Mouse (Mus musculus) layer of hippocampus, adult 8-10 months (tissue): ENCODE results near the gene Trpm1. TPM values are rescaled to one million over a fixed set of nuclear protein-coding genes. Genes with fewer than 3 reads are reported as not detected.
"Not testable (repeated sequence)": the region's sequence is repeated elsewhere in the genome, so short reads cannot be mapped to it uniquely, and the experiment has no call there.

Source experiments
- DNase-seq, 2 experiments: peaks; one replicate each; pipeline ENCODE4 v3.0.0; 2022; ENCODE audit warnings: low spot score in 2 of 2
- total RNA-seq, 4 experiments: library from RNA; stranded (reverse); gene quantifications; 2 replicates each; pipeline ENCODE4 v1.2.4; 2022

Trpm1 gene
- total RNA-seq, result 1 to 10 TPM in 2 of 4 experiments, not detected in 2; 2.8 to 3.2 TPM

DNA sequence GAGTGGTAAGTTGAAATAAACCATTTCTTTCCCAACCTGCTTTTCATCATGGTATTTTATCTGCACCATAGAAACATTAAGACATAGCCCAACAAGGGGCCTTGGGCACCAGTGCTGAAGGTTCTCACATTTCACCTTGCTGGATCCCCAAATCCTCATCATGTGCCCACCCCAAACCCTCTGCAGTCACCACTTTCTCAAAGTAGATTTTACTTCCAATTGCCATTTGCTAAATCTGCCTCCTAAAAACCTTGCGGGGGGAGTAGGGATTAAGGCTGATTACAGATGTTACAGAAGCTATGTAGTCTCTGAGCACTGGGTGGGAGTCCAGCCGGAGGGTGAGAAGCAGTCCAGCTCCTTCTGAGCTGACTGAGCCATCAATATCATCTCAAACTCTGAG, at the start of gene Trpm1:
Gene Trpm1 (plus strand): TSS at position 301 of the 400 bp plus-strand sequence.
- no peak for DNase-seq

GRCm38 (mm10) chr7:64122131-64122715, 31.4 kb upstream of the Trpm1 start:
- DNase-seq, result no peak

GRCm38 (mm10) chr7:64123721-64124120, 29.9 kb upstream of the Trpm1 start:
- DNase-seq, result no peak

- not testable (repeated sequence) for DNase-seq
Measured at GRCm38 (mm10) chr7:64125994-64126393, 27.6 kb upstream of the Trpm1 start.

DNA sequence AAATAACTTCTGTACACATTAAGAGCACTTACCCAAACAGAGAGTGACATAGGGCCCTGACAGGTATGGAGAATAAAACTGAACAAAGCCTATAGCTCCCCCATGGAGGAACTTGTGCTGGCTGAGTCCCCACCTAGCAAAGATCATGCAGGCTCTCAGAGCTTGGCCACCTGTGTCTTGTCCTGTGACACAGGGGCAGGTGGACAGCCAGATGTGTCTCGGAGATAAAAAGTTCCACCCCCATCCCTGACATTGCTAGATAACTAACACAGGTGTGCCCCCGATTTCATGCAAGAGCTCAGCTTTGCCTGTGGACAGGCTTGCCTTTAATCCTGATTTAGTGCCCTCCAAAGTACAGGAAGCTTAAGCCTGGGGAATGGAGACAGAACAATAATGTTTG, 13.8 kb upstream of the Trpm1 start:
- no peak for DNase-seq

GRCm38 (mm10) chr7:64141301-64142032, 12.2 kb upstream of the Trpm1 start:
- no peak for DNase-seq

DNA sequence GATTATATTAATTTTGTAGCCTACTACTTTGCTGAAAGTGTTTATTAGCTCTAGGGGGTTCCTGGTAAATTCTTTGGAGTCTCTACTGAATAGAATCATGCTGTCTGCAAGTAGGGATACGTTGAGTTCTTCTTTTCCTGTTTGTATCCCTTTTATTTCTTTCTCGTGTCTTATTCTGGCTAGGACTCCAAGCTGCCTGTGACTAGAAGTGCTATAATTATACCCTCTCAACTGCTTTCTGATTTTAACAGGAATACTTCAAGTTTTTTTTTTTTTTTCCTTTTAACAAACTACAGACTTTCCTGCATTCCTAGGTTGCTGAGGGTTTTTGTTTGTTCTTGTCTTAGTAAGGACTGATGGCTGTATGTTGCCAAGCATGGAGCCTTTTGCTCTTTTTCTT, 4.3 kb upstream of the Trpm1 start:
- no peak for DNase-seq

GRCm38 (mm10) chr7:64149747-64150146, 3.9 kb upstream of the Trpm1 start:
- DNase-seq, result no peak

DNA sequence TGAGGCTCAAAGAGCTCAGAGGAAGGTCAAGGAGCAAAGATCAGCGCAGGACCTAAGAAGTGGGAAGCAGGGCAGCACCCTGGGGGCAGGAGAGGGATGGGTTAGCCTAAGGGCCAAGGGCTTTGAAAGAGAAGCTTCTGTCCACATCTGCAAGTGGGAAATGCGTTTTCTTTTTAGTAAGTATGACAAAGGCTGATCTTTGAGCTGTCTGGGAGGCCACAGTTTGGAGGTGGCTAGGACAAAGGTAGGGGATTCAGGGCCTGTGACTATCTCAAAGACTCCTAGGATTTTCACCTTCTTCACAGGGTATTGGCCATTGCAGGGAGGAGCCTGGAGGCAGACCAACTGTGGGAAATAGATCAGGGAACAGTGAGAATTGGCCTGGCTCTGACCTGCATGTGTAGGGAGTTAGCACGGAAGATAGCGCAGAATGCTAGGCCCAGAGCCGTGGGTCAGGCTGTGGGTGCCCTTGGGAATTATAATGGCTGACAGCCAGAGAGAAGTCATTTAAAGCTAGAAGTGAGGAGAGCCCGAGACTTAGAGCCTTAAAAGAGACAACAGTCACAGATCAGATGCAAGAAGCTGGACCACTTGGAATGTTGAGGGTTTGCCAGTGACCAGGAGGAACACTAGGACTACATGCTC, 3.1 kb upstream of the Trpm1 start:
- DNase-seq, result no peak

DNA sequence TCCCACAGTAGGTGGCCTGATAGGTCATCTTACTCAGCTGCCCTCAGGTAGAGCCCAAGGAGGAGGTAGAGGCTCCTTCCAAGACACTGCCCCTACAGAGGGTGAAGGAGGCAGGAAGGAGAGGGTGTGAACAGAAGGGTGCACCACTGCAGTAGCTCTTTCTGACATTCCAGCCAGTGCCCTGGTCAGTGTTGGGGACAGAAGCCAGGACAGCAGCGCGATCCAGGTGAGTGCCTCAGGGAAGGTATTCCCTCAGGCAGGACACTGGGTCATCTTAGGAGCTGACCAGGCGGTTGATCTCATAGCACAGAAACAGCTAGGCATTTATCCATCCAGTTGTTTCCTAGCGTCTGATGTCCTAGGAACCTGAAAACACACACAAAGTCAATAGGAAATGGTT, 1.6 kb downstream of the Trpm1 start:
- no peak for DNase-seq

GRCm38 (mm10) chr7:64155687-64156086, 2.1 kb downstream of the Trpm1 start:
- DNase-seq, result peak; percentile 91 to 92

DNA sequence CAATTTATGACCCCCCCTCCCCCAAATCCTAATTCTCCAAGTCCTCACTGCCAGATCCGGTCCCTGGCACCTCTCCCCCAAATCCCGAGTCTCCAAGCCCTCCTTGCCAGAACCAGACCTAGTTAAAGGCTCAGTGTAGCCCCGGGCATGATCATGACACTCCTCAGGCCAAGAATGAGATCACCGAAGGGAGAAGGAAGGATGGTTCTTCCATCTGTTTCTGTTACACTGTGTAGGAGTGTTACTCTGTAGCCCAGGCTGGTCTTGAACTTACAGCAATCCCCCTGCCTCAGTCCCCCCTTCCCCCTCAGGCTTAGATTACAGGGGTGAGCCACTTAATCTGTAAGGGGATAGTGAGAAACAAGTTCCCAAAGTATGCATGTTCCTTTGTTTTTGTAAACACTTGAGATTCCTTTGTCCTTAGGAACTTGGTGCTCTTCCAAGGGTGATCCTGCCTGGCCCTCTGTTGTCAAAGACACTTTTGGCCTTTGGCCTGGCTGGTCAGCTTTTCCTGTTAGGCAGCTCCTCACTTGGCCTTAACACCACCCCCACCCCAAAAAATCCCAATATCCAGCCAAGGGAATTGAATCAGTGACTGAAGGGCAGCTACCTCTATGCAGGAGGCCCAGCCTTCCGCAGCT, 2.8 kb downstream of the Trpm1 start:
- no peak for DNase-seq

DNA sequence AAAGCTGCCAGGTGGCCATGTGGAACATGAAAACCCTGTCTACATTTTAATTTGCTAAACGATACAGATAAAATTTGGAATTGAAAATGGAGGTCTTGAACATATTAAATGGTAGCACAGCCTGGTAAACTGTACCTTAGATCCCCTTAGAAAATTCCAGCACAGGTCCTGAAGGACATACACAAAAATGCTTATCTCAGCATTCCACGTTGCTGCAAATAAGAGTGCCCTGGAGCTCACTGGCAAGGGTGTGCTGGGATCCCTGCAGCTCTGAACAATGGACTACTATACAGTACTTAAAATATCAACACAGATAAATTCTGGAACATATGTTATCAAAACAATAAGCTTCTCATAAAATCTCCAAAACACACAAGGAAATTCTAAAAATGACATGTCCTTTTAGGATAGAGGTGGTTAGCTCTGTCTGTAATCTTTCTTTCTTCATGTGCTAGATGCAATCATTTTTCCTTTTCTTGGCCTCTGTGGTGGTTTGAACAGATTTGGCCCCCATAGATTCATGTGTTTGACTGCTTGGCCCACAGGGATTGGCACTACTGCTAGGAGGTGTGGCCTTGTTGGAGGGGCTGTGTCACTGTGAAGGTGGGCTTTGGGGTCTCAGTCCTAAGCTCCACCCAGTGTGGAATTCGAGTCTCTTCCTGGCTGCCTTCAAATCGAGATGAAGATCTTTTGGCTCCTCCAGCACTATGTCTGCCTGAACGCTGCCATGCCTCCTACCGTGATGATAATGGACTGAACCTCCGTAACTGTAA, 3.5 kb downstream of the Trpm1 start:
- no peak for DNase-seq

- no peak for DNase-seq
Measured at GRCm38 (mm10) chr7:64158281-64159055, 4.8 kb downstream of the Trpm1 start.

- DNase-seq, result peak in 1 of 2 experiments; percentile 44
Measured at GRCm38 (mm10) chr7:64159056-64159542, 5.5 kb downstream of the Trpm1 start.

GRCm38 (mm10) chr7:64159612-64160591, 6.3 kb downstream of the Trpm1 start:
- DNase-seq, result no peak

DNA sequence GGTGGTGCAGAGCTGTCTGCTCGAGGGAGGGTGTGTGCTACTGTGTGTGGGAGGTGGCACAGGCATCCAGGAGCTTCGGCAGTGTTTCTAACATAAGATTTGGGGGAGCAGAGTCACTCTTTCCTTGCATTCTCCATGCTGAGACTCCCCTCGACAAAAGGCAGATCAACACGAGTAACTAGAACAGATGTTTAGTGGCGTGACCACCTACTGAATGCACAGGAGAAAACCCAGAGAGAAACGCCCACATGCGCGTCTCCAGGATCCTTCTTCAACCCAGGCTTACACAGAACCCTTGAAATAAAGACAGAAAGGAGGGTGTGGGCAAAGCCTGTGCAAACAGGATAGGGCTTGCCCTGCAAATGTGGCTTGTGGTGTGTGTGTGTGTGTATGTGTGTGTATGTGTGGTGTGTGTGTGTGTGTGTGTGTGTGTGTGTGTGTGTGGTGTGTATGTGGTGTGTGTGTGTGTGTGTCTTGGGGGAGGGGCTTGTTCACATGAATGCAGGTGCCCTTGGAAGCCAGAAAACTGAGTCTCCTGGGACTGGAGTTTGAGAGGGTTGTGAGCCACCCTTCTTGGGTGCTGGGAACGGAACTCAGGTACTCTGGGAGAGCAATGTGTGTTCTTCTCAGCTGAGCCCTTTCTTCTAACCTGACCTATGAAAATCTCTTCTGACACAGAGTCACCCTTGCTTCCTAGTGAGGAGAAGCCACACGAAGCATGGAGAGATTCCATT, 7.3 kb downstream of the Trpm1 start:
- peak in 1 of 2 experiments; percentile 54 for DNase-seq

DNA sequence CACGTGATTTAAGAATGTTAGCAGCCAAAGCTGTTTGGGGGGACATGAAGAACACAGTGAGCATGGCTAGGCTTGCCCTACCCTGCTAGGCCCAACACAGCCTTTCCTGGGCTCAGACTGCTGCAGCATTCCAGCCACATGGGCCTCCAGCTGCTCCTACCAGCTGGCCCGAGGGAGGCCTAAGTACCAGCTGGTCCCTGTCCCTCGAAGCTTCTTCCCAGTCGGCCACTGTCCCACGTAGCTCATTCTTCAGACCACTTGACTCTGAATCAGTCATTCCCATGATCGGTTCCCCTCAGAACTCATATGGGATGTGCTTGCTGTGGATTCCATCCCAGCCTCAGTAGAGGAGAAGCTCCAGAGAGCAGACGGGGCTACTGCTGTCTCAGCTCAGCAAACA, 8.4 kb downstream of the Trpm1 start:
- no peak for DNase-seq
